Mouse (Mus musculus): ENCODE measurements around the gene Cdc123. TPM values are rescaled to one million over a fixed set of nuclear protein-coding genes. Genes with fewer than 3 reads are reported as not detected.

Cdc123 gene
- polyA plus RNA-seq, 1 experiment from 2014 or later = 332 TPM

DNA sequence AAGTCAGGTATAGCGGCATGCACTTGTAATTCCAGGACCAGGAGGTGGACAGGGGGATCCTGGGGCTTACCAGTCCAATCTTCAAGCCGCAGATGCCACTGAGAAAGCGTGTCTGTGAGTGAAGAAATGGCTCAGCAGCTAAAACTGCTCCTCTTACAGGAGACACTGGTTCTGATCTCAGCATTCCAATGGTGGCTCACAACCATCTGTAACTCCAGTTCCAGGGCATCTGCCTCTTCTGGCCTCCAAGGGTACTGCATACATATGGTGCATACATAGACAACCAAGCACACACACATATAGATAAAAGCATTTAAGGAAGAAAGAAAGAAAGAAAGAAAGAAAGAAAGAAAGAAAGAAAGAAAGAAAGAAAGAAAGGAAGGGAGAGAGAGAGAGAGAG lies 82.9 kb downstream of the Cdc123 start:
- Histone ChIP-seq H3K9ac (ENCODE audit: low read length) (no peak overlapping the region), H3K4me3 (ENCODE audit: low read depth, low read length) (no peak overlapping the region), H3K4me1 (ENCODE audit: control insufficient read depth, insufficient read depth, low read length) (no peaks in the 10 kb centered on the region), H3K4me2 (ENCODE audit: low read depth) (no peak overlapping the region), H3K9me3 (ENCODE audit: control insufficient read depth, low read length) (no peaks in the 10 kb centered on the region), H3K27me3 (ENCODE audit: control insufficient read depth, insufficient read depth, low read length) (no peaks in the 10 kb centered on the region), H3K36me3 (ENCODE audit: control insufficient read depth, insufficient read depth, low read length) (no peaks in the 10 kb centered on the region), H3K27ac (ENCODE audit: low read depth, low read length) (no peak overlapping the region)
- WGBS = 95% methylated on average over 3 of the region's 3 CpGs
- ATAC-seq (ENCODE audit: insufficient read depth, low FRiP score, low TSS enrichment) (no peak), DNase-seq (ENCODE audit: low spot score) (no peak)

DNA sequence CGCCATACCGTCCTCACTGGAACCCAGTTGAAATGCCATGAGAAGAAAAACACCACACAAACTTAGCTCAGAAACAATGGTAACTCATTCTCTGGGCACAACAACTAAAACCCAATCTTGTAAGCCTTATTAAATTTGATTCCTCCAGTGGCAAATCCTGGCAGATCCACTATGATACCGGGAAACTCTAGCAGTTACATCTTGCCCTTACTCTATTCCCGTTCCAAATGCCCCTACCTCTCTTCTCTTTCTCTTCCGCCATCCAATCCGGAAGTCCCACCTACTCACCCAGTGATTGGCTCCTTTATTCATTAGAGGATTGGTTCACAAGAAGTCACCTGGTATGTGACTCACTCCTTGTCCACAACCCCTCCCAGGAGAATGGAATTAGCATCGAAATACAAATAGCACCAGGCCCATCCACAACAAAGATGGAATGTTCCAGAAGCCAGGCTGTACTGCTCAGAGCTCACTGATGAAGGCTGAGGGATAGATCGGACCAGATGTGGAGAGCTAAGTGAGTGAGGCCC lies 84.4 kb downstream of the Cdc123 start:
- Histone ChIP-seq H3K9ac (ENCODE audit: low read length) (no peak overlapping the region), H3K4me1 (ENCODE audit: control insufficient read depth, insufficient read depth, low read length) (no peaks in the 10 kb centered on the region), H3K27ac (ENCODE audit: low read depth, low read length) (no peak overlapping the region), H3K4me2 (ENCODE audit: low read depth) (no peak overlapping the region), H3K9me3 (ENCODE audit: control insufficient read depth, low read length) (no peaks in the 10 kb centered on the region), H3K36me3 (ENCODE audit: control insufficient read depth, insufficient read depth, low read length) (no peaks in the 10 kb centered on the region), H3K27me3 (ENCODE audit: control insufficient read depth, insufficient read depth, low read length) (no peaks in the 10 kb centered on the region), H3K4me3 (ENCODE audit: low read depth, low read length) (no peak overlapping the region)
- WGBS = 93% methylated on average over 8 of the region's 8 CpGs
- DNase-seq (ENCODE audit: low spot score) (no peak), ATAC-seq (ENCODE audit: insufficient read depth, low FRiP score, low TSS enrichment) (no peak)

DNA sequence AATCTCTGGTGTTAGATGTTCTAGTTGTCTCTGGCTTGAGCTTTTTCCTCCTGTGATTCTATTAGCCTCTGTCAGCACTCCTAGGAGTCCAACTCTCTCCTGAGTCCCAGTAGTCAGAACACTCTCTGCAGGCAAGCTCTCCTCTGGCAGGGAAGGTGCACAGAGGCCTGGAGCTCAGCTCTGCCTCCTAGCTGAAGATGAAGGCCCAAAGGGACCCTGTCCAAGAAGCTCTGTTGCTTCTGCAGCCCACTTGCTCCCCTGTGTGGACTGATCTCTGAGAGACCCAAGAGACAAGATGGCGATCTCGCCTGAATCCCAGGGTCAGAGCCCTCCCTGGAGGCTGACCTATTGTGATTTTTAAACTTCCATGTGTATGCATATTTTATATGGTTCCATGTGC lies 86.4 kb downstream of the Cdc123 start:
- 88% methylated on average over 2 of the region's 2 CpGs for WGBS
- Histone ChIP-seq H3K4me2 (ENCODE audit: low read depth) (no peak overlapping the region), H3K4me3 (ENCODE audit: low read depth, low read length) (no peak overlapping the region), H3K27me3 (ENCODE audit: control insufficient read depth, insufficient read depth, low read length) (no peaks in the 10 kb centered on the region), H3K9me3 (ENCODE audit: control insufficient read depth, low read length) (no peaks in the 10 kb centered on the region), H3K36me3 (ENCODE audit: control insufficient read depth, insufficient read depth, low read length) (no peaks in the 10 kb centered on the region), H3K4me1 (ENCODE audit: control insufficient read depth, insufficient read depth, low read length) (no peaks in the 10 kb centered on the region), H3K9ac (ENCODE audit: low read length) (no peak overlapping the region), H3K27ac (ENCODE audit: low read depth, low read length) (no peak overlapping the region)
- ATAC-seq (ENCODE audit: insufficient read depth, low FRiP score, low TSS enrichment) (no peak), DNase-seq (ENCODE audit: low spot score) (no peak)

DNA sequence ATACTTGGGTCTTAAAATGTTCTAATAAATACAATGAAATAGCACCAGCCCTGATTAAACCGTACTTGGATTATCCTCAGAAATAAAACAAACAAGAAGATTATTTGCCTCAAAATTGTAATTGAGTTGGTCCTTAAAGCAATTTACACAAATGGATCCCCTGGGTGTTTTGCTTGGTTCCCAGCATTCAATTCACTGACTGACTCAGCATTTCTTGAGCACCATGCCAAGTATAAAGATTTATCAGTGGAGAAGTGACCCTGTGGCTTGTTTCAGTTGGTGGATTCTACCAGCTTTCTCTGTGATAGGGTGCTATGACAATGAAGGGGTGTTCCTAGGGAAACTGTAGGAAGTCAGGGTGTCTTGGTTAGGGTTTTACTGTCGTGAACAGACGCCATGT lies 94.1 kb downstream of the Cdc123 start:
- DNase-seq (ENCODE audit: low spot score) = no peak
- Histone ChIP-seq H3K4me3 (ENCODE audit: low read depth, low read length) (no peak overlapping the region), H3K27ac (ENCODE audit: low read depth, low read length) (no peak overlapping the region), H3K9ac (ENCODE audit: low read length) (no peak overlapping the region), H3K4me1 (ENCODE audit: control insufficient read depth, insufficient read depth, low read length) (no peaks in the 10 kb centered on the region), H3K4me2 (ENCODE audit: low read depth) (no peak overlapping the region), H3K36me3 (ENCODE audit: control insufficient read depth, insufficient read depth, low read length) (no peaks in the 10 kb centered on the region), H3K9me3 (ENCODE audit: control insufficient read depth, low read length) (no peaks in the 10 kb centered on the region), H3K27me3 (ENCODE audit: control insufficient read depth, insufficient read depth, low read length) (no peaks in the 10 kb centered on the region)
- no peak for ATAC-seq (ENCODE audit: insufficient read depth, low FRiP score, low TSS enrichment)
- WGBS = 93% methylated on average over 3 of the region's 3 CpGs

DNA sequence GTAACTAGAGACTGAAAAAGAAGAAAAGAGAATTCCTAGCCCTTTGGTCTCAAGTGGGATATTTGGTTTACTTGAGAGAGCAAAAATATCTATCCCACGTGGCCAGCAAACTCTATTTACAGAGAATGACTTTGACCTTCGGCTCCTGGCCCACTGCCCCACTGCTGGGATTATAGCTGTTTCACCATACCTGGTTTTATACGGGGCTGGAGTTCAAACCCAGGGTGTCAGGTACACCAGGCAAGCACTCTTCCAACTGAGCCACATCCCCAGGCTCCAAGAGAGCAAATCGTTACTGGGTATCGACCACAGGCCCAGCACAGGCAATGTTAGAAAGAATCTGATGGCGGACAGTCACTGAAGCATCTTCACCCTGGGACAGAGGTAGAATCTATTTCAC lies 95.8 kb downstream of the Cdc123 start:
- Histone ChIP-seq H3K9me3 (ENCODE audit: control insufficient read depth, low read length) (no peaks in the 10 kb centered on the region), H3K27ac (ENCODE audit: low read depth, low read length) (no peak overlapping the region), H3K9ac (ENCODE audit: low read length) (no peak overlapping the region), H3K4me1 (ENCODE audit: control insufficient read depth, insufficient read depth, low read length) (no peaks in the 10 kb centered on the region), H3K36me3 (ENCODE audit: control insufficient read depth, insufficient read depth, low read length) (no peaks in the 10 kb centered on the region), H3K4me3 (ENCODE audit: low read depth, low read length) (no peak overlapping the region), H3K4me2 (ENCODE audit: low read depth) (no peak overlapping the region), H3K27me3 (ENCODE audit: control insufficient read depth, insufficient read depth, low read length) (no peaks in the 10 kb centered on the region)
- ATAC-seq (ENCODE audit: insufficient read depth, low FRiP score, low TSS enrichment) (no peak), DNase-seq (ENCODE audit: low spot score) (no peak)
- WGBS = 86% methylated on average over 6 of the region's 6 CpGs

DNA sequence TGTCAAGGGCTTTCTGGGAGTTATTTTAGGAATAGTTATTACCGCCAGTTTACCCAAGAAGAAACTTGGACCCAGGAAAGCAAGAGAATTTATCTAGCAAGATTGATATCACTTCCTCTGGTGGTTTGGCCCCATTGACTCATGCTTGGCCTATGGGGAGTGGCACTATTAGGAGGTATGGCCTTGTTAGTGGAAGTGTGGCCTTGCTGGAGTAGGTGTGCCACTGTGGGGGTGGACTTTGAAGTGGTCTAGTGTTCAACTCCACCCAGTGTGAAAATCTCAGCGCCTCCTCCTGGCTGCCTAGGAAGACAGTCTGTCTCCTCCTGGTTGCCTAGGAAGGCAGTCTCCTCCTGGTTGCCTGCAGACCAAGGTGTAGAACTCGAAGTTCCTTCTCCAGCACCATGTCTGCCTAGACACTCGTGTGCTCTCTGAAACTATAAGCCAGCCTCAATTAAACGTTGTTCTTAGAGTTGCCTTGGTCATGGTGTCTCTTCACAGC lies 97.4 kb downstream of the Cdc123 start:
- no peaks in the 10 kb centered on the region for H3K9me3 ChIP-seq (ENCODE audit: control insufficient read depth, low read length)
- WGBS = 82% methylated on average over 5 of the region's 5 CpGs
- H3K4me3 ChIP-seq (ENCODE audit: low read depth, low read length) = no peak overlapping the region
- H3K4me2 ChIP-seq (ENCODE audit: low read depth) = no peak overlapping the region
- DNase-seq (ENCODE audit: low spot score) = no peak
- H3K36me3 ChIP-seq (ENCODE audit: control insufficient read depth, insufficient read depth, low read length) = no peaks in the 10 kb centered on the region
- no peak for ATAC-seq (ENCODE audit: insufficient read depth, low FRiP score, low TSS enrichment)
- H3K9ac ChIP-seq (ENCODE audit: low read length) = no peak overlapping the region
- H3K27me3 ChIP-seq (ENCODE audit: control insufficient read depth, insufficient read depth, low read length) = no peaks in the 10 kb centered on the region
- no peaks in the 10 kb centered on the region for H3K4me1 ChIP-seq (ENCODE audit: control insufficient read depth, insufficient read depth, low read length)
- no peak overlapping the region for H3K27ac ChIP-seq (ENCODE audit: low read depth, low read length)

DNA sequence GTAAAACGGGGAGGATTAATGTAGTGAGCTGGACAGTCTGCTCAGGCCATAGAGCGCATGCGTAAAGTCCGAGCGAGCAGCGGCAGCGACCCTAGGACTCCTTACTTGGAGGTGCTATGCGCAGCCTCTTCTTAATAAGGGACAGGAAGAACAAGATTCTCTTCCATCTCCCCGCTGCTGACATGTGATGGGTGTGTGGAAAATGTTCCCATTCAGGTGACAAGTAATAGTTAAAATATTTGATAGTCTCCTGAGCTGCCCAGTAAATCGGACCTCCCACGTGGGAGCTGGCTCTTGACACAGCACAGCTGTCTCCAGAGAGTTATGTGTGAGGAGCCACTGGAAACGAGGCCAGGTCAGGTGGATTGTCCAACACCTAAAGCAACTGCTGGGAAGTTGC lies 98.4 kb downstream of the Cdc123 start:
- H3K9me3 ChIP-seq (ENCODE audit: control insufficient read depth, low read length) = no peaks in the 10 kb centered on the region
- H3K9ac ChIP-seq (ENCODE audit: low read length) = no peak overlapping the region
- ATAC-seq (ENCODE audit: insufficient read depth, low FRiP score, low TSS enrichment) (no peak), DNase-seq (ENCODE audit: low spot score) (no peak)
- 83% methylated on average over 12 of the region's 12 CpGs for WGBS
- H3K36me3 ChIP-seq (ENCODE audit: control insufficient read depth, insufficient read depth, low read length) = no peaks in the 10 kb centered on the region
- H3K4me1 ChIP-seq (ENCODE audit: control insufficient read depth, insufficient read depth, low read length) = no peaks in the 10 kb centered on the region
- no peaks in the 10 kb centered on the region for H3K27me3 ChIP-seq (ENCODE audit: control insufficient read depth, insufficient read depth, low read length)
- no peak overlapping the region for H3K4me3 ChIP-seq (ENCODE audit: low read depth, low read length)
- H3K4me2 ChIP-seq (ENCODE audit: low read depth) = no peak overlapping the region
- no peak overlapping the region for H3K27ac ChIP-seq (ENCODE audit: low read depth, low read length)

Other genes starting within 250 kb of the Cdc123 start
- 0.91 and 2.1 TPM in 2 replicates for gene Camk1d, start 130.6 kb downstream of the Cdc123 start, polyA plus RNA-seq (2014; fragmentation: Nextera tagmentation; extraction: Ambion mirVana)
- 82.2 and 83.5 TPM in 2 replicates for gene Nudt5, start 145 bp downstream of the Cdc123 start, polyA plus RNA-seq (2014; fragmentation: Nextera tagmentation; extraction: Ambion mirVana)
- gene Gm13199, start 17.8 kb upstream of the Cdc123 start, polyA plus RNA-seq (2014; fragmentation: Nextera tagmentation; extraction: Ambion mirVana) = 1.5 and 2.7 TPM in 2 replicates
- gene Sec61a2, start 50.3 kb upstream of the Cdc123 start, polyA plus RNA-seq (2014; fragmentation: Nextera tagmentation; extraction: Ambion mirVana) = 83.5 and 84.1 TPM in 2 replicates
- gene Dhtkd1, start 97.6 kb upstream of the Cdc123 start, polyA plus RNA-seq (2014; fragmentation: Nextera tagmentation; extraction: Ambion mirVana) = 2.8 and 3.8 TPM in 2 replicates
- gene Upf2, start 106.3 kb upstream of the Cdc123 start, polyA plus RNA-seq (2014; fragmentation: Nextera tagmentation; extraction: Ambion mirVana) = 11.9 and 12.3 TPM in 2 replicates

All from neural tube, embryonic 11.5 days (tissue).